Mouse (Mus musculus): ENCODE data around the gene Mvb12b.

- TF ChIP-seq CTCF (IDR thresholded peaks at IDR 0.05 in 2 of 3, conservative IDR thresholded peaks at IDR 0.05 in 1 of 3; ENCODE audit: control insufficient read depth in 1 of 3, insufficient read depth in 1 of 3, low read depth in 2 of 3, low read length in 3 of 3, poor library complexity in 1 of 3, severe bottlenecking in 1 of 3), result no peak
- no peak for TF ChIP-seq POLR2A (IDR thresholded peaks at IDR 0.05; ENCODE audit: control insufficient read depth in 1 of 2, insufficient read depth in 1 of 2, low read depth in 1 of 2, low read length in 2 of 2, poor library complexity in 1 of 2)
- TF ChIP-seq HCFC1 (IDR thresholded peaks at IDR 0.05; ENCODE audit: low read depth, low read length), result no peak
- no peak for TF ChIP-seq USF1 (IDR thresholded peaks at IDR 0.05; ENCODE audit: low read depth, low read length)
- no peak for TF ChIP-seq E2F4 (IDR thresholded peaks at IDR 0.05; ENCODE audit: borderline replicate concordance, low read depth, low read length)
- TF ChIP-seq ZMIZ1 (IDR thresholded peaks at IDR 0.05; ENCODE audit: low read depth, low read length), result no peak
- TF ChIP-seq MYC (IDR thresholded peaks at IDR 0.05; ENCODE audit: low read depth, low read length), result no peak
- TF ChIP-seq ZKSCAN1 (IDR thresholded peaks at IDR 0.05; ENCODE audit: low read depth, low read length), result no peak
- TF ChIP-seq RAD21 (IDR thresholded peaks at IDR 0.05; ENCODE audit: low read depth, low read length), result no peak
- TF ChIP-seq MAFK (IDR thresholded peaks at IDR 0.05; ENCODE audit: borderline replicate concordance, low read depth, low read length), result no peak
Observed at GRCm38 (mm10) chr2:33754317-33754633, 133.5 kb downstream of the Mvb12b start.

Measured in MEL (cell line).